Mouse (Mus musculus): Measurements from ENCODE around the gene Rnf157. TPM values are rescaled to one million over a fixed set of nuclear protein-coding genes. Genes with fewer than 3 reads are reported as not detected.
"Not testable (repeated sequence)": the region's sequence is repeated elsewhere in the genome, so short reads cannot be mapped to it uniquely, and the experiment has no call there.

Rnf157 gene
- polyA plus RNA-seq, 1 experiment from 2014 or later, result 16.4 TPM

GRCm38 (mm10) chr11:116383070-116383469 is 29.8 kb downstream of the Rnf157 start:
- 86% methylated on average over 5 of the region's 5 CpGs for WGBS
- H3K9me3 ChIP-seq; H3K27me3 ChIP-seq (replicated peaks); H3K4me2 ChIP-seq (replicated peaks); ATAC-seq; H3K27ac ChIP-seq; H3K36me3 ChIP-seq; H3K4me3 ChIP-seq (replicated peaks); H3K9ac ChIP-seq: not testable (repeated sequence)
- peaks cover 13% of the 10 kb centered on the region for H3K4me1 ChIP-seq (replicated peaks)

GRCm38 (mm10) chr11:116380767-116381166 is 32.1 kb downstream of the Rnf157 start:
- no peaks in the 10 kb centered on the region; the same call in 1 of the 2 replicates for H3K36me3 ChIP-seq
- H3K4me3 ChIP-seq (replicated peaks), result no peak overlapping the region
- no peaks in the 10 kb centered on the region for H3K9me3 ChIP-seq
- 84% methylated on average over 7 of the region's 7 CpGs for WGBS
- ATAC-seq, result no peak
- H3K27ac ChIP-seq, result no peak overlapping the region
- H3K4me2 ChIP-seq (replicated peaks), result no peak overlapping the region
- no peak overlapping the region for H3K9ac ChIP-seq
- no peaks in the 10 kb centered on the region for H3K4me1 ChIP-seq (replicated peaks)
- H3K27me3 ChIP-seq (replicated peaks), result no peaks in the 10 kb centered on the region

GRCm38 (mm10) chr11:116379530-116379929 is 33.3 kb downstream of the Rnf157 start:
- Histone ChIP-seq H3K27me3 (replicated peaks) (no peaks in the 10 kb centered on the region), H3K9ac (no peak overlapping the region), H3K27ac (no peak overlapping the region), H3K4me1 (replicated peaks) (no peaks in the 10 kb centered on the region), H3K9me3 (no peaks in the 10 kb centered on the region), H3K36me3 (no peaks in the 10 kb centered on the region; the same call in 1 of the 2 replicates), H3K4me3 (replicated peaks) (no peak overlapping the region), H3K4me2 (replicated peaks) (no peak overlapping the region)
- ATAC-seq, result no peak
- 77% methylated on average over 6 of the region's 6 CpGs for WGBS

- no peaks in the 10 kb centered on the region; the same call in 1 of the 2 replicates for H3K36me3 ChIP-seq
- 56% methylated on average over 7 of the region's 7 CpGs for WGBS
- no peak overlapping the region for H3K27ac ChIP-seq
- no peak overlapping the region for H3K4me3 ChIP-seq (replicated peaks)
- H3K9ac ChIP-seq, result no peak overlapping the region
- H3K4me2 ChIP-seq (replicated peaks), result no peak overlapping the region
- no peak for ATAC-seq
- no peaks in the 10 kb centered on the region for H3K9me3 ChIP-seq
- peaks cover under 1% of the 10 kb centered on the region for H3K4me1 ChIP-seq (replicated peaks)
- no peaks in the 10 kb centered on the region for H3K27me3 ChIP-seq (replicated peaks)
Observed at GRCm38 (mm10) chr11:116376945-116377661, 35.7 kb downstream of the Rnf157 start.

- Histone ChIP-seq H3K4me1 (replicated peaks) (peaks cover 7% of the 10 kb centered on the region), H3K4me2 (replicated peaks) (no peak overlapping the region), H3K9me3 (no peaks in the 10 kb centered on the region), H3K4me3 (replicated peaks) (no peak overlapping the region), H3K9ac (no peak overlapping the region), H3K27ac (0 out of 2 replicates have a peak overlapping the region, but pooled peaks have one; percentile 17), H3K27me3 (replicated peaks) (no peaks in the 10 kb centered on the region), H3K36me3 (no peaks in the 10 kb centered on the region)
- 0 out of 2 replicates have a peak, but pooled peaks have one; percentile 31 for ATAC-seq
- WGBS, result 64% methylated on average over 4 of the region's 4 CpGs
Observed at GRCm38 (mm10) chr11:116371894-116372450, 40.9 kb downstream of the Rnf157 start.

- Histone ChIP-seq H3K9me3 (no peaks in the 10 kb centered on the region), H3K4me2 (replicated peaks) (no peak overlapping the region), H3K27ac (no peak overlapping the region), H3K9ac (no peak overlapping the region), H3K27me3 (replicated peaks) (no peaks in the 10 kb centered on the region), H3K4me3 (replicated peaks) (no peak overlapping the region), H3K4me1 (replicated peaks) (peaks cover 7% of the 10 kb centered on the region), H3K36me3 (no peaks in the 10 kb centered on the region)
- 47% methylated on average over 5 of the region's 5 CpGs for WGBS
- ATAC-seq, result no peak
Observed at GRCm38 (mm10) chr11:116369633-116370032, 43.2 kb downstream of the Rnf157 start.

GRCm38 (mm10) chr11:116369051-116369450 is 43.8 kb downstream of the Rnf157 start:
- no peaks in the 10 kb centered on the region for H3K36me3 ChIP-seq
- ATAC-seq, result no peak
- H3K27me3 ChIP-seq (replicated peaks), result no peaks in the 10 kb centered on the region
- no peak overlapping the region for H3K9ac ChIP-seq
- H3K9me3 ChIP-seq, result no peaks in the 10 kb centered on the region
- H3K4me3 ChIP-seq (replicated peaks), result no peak overlapping the region
- H3K4me1 ChIP-seq (replicated peaks), result peaks cover 7% of the 10 kb centered on the region
- 90% methylated on average over 14 of the region's 14 CpGs for WGBS
- no peak overlapping the region for H3K4me2 ChIP-seq (replicated peaks)
- H3K27ac ChIP-seq, result no peak overlapping the region

- H3K36me3 ChIP-seq, result no peaks in the 10 kb centered on the region
- no peaks in the 10 kb centered on the region for H3K27me3 ChIP-seq (replicated peaks)
- 27% methylated on average over 9 of the region's 9 CpGs for WGBS
- peaks cover 7% of the 10 kb centered on the region for H3K4me1 ChIP-seq (replicated peaks)
- H3K9ac ChIP-seq, result no peak overlapping the region
- ATAC-seq, result peak; percentile 65; the same call in 1 of the 2 replicates
- H3K4me2 ChIP-seq (replicated peaks), result no peak overlapping the region
- no peak overlapping the region for H3K4me3 ChIP-seq (replicated peaks)
- no peak overlapping the region for H3K27ac ChIP-seq
- no peaks in the 10 kb centered on the region for H3K9me3 ChIP-seq
Observed at GRCm38 (mm10) chr11:116368116-116368515, 44.7 kb downstream of the Rnf157 start.

GRCm38 (mm10) chr11:116366647-116367046 is 46.2 kb downstream of the Rnf157 start:
- no peak for ATAC-seq
- WGBS, result 80% methylated on average over 1 of the region's 1 CpGs
- H3K9me3 ChIP-seq, result no peaks in the 10 kb centered on the region

GRCm38 (mm10) chr11:116366124-116366523 is 46.7 kb downstream of the Rnf157 start:
- 83% methylated on average over 2 of the region's 2 CpGs for WGBS
- Histone ChIP-seq H3K4me1 (replicated peaks) (no peaks in the 10 kb centered on the region), H3K27ac (no peak overlapping the region), H3K36me3 (no peaks in the 10 kb centered on the region), H3K27me3 (replicated peaks) (no peaks in the 10 kb centered on the region), H3K9ac (no peak overlapping the region), H3K4me3 (replicated peaks) (no peak overlapping the region), H3K4me2 (replicated peaks) (no peak overlapping the region), H3K9me3 (no peaks in the 10 kb centered on the region)
- ATAC-seq, result no peak

More at GRCm38 (mm10) chr11:116366647-116367046, 46.2 kb downstream of the Rnf157 start:
- Histone ChIP-seq H3K4me3 (replicated peaks) (no peak overlapping the region), H3K9ac (no peak overlapping the region), H3K27ac (no peak overlapping the region), H3K4me2 (replicated peaks) (no peak overlapping the region), H3K4me1 (replicated peaks) (peaks cover 4% of the 10 kb centered on the region; the same call in 1 of the 2 replicates), H3K36me3 (no peaks in the 10 kb centered on the region), H3K27me3 (replicated peaks) (no peaks in the 10 kb centered on the region)

- no peak overlapping the region for H3K4me3 ChIP-seq (replicated peaks)
- no peak overlapping the region for H3K9ac ChIP-seq
- no peak overlapping the region for H3K4me2 ChIP-seq (replicated peaks)
- H3K27me3 ChIP-seq (replicated peaks), result no peaks in the 10 kb centered on the region
- no peaks in the 10 kb centered on the region for H3K36me3 ChIP-seq
- peak; percentile 76 for ATAC-seq
- no peaks in the 10 kb centered on the region for H3K4me1 ChIP-seq (replicated peaks)
- H3K27ac ChIP-seq, result no peak overlapping the region
- no peaks in the 10 kb centered on the region for H3K9me3 ChIP-seq
- WGBS, result 67% methylated on average over 13 of the region's 13 CpGs
Observed at GRCm38 (mm10) chr11:116365432-116365831, 47.4 kb downstream of the Rnf157 start.

- Histone ChIP-seq H3K4me1 (replicated peaks) (0 out of 2 replicates have a peak, but pooled peaks cover 2% of the 10 kb centered on the region), H3K36me3 (no peaks in the 10 kb centered on the region), H3K27me3 (replicated peaks) (no peaks in the 10 kb centered on the region), H3K4me2 (replicated peaks) (no peak overlapping the region), H3K27ac (no peak overlapping the region), H3K9ac (no peak overlapping the region), H3K4me3 (replicated peaks) (no peak overlapping the region), H3K9me3 (no peaks in the 10 kb centered on the region)
- no peak for ATAC-seq
- WGBS, result 69% methylated on average over 11 of the region's 11 CpGs
Observed at GRCm38 (mm10) chr11:116362015-116362414, 50.8 kb downstream of the Rnf157 start.

- not testable (repeated sequence) for H3K27ac ChIP-seq; H3K4me2 ChIP-seq (replicated peaks); H3K27me3 ChIP-seq (replicated peaks); H3K4me3 ChIP-seq (replicated peaks); H3K4me1 ChIP-seq (replicated peaks); H3K9ac ChIP-seq; ATAC-seq; H3K36me3 ChIP-seq; H3K9me3 ChIP-seq
- WGBS, result 97% methylated on average over 5 of the region's 5 CpGs
Observed at GRCm38 (mm10) chr11:116360915-116361314, 51.9 kb downstream of the Rnf157 start.
